Mouse (Mus musculus): ENCODE measurements around the gene Tpcn1. TPM values are rescaled to one million over a fixed set of nuclear protein-coding genes. Genes with fewer than 3 reads are reported as not detected.
A peak's percentile ranks its signal among the peaks of the same experiment; 100 is the strongest.
"Not testable (repeated sequence)": the region's sequence is repeated elsewhere in the genome, so short reads cannot be mapped to it uniquely, and the experiment has no call there.

Tpcn1 gene
- total RNA-seq, 2 experiments from 2014 or later, result 57.0 to 107 TPM

DNA sequence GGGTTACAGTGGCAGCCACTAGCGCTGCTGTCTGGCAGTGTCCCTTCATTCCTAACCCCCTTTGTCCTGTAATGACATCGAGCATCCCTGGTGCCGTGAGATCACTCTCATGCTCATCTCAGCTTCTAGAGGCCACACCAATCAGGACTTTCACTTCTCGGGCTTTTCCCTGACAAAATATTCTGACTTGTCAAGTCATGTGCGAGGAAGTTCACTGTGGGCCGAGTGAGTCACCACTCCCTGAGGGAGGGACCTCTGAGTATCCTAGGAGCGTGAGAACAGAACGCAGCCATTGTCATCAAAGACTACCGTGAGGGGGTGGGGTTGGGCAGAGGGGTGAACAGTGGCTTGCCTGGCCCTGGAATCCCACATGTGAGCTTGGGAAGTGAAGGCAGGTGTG is 70.9 kb downstream of the Tpcn1 start:
- ATAC-seq (replicated peaks; ENCODE audit: low FRiP score, poor library complexity, severe bottlenecking), result no peak

DNA sequence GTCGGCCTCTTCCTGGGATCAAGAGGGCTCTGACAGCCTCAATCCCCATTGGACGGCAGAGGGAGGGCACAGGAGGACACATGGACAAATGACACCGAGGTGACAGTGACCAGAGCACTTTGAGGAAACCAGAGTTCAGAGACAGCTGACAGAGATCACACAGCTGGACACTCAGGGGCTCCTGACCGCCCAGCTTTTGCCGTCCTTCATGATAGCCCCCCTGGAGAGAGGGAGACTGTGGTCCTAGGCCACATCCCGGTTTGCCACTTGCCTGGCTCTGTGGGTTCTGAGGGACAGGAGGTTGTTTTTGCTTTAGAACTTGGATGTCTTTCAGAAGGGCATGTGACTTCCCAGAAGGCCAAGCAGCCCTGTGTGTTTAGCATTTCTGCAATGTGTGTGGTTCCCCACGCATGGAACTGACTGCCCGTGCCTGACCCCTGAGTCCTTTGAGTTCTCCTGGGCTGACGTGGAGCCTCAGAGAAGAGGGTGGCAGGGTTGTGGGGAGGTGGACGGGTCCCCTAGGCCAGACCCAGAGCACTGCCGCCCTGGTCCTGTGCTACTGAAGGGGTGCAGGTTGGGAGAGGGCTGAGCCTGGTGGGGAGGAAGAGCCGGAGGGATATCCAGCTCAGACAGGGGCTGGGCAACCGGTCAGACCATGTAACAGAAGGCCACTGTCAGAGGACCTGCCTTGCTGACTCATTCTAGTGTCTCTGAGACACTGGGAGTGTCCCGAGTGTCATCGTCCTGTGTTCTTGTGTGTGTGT is 72.1 kb downstream of the Tpcn1 start:
- 0 out of 2 replicates have a peak, but pooled peaks have one; percentile 28 for ATAC-seq (replicated peaks; ENCODE audit: low FRiP score, poor library complexity, severe bottlenecking)

DNA sequence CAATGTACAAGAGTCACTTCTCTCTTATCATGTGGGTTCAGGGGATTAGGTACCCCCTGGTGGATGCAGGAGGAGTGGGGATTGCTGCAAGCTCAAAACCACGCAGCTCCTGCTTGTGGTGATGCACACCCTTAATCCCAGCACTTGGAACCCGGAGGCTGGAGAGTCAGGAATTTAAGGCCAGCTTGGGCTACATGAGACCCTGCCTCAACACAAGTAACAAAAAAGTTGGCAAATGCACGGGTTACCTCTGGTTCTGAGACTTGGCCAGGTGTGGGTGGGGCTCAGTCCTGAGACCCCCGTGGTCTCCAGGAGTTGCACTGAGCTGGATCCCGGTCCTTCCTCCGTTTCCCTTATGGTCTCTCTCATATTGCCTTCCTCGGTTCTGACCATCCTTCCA is 73.0 kb downstream of the Tpcn1 start:
- no peak for ATAC-seq (replicated peaks; ENCODE audit: low FRiP score, poor library complexity, severe bottlenecking)

DNA sequence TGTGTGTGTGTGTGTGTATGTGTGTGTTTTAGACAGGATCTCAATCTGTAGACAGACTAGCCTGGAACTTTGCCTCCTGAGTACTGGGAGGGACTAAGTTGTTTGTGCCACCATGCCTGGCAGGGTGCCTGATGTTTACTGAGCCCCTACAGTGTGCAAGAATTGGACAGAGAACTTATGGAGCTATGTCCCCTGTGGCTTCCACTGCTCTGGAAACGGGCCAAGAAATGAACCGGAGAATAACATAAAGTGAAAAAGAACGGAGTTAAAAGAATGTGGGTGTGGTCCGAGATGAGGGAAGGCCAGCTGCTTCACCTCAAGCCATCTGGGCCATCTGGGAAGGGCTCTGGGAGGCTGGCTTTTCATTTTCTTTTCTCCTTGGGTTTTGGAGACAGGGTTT is 73.7 kb downstream of the Tpcn1 start:
- ATAC-seq (replicated peaks; ENCODE audit: low FRiP score, poor library complexity, severe bottlenecking), result no peak

DNA sequence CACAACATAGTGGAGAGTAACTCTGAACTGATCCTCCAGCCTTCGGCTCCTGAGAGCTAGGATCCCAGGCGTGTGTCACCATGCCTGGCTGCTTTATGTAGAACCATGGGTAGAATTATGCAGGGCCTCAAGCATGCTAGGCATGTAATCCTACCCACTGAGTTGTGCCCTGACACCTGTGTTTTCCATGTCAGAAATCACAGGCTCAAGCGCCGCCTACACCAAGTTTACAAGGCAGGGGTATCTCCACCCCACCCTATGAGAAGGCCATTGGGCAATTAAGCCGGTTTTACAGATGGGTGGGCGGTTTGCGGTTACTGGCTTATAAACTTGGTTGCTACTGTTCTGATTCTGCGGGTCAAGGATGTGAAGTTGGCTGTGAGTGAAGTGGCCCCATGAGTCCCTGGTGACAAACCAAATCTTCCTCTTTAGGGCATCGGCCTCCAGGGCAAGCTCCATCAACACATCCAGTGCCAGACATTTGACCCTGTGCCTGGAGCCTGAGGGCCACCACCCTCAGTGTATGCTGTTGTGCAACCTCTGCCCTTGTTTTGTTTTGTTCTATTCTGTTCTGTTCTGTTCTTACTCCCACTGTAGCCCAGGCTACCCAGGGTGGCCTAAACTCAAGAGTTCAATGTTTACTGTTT is 74.3 kb downstream of the Tpcn1 start:
- no peak for ATAC-seq (replicated peaks; ENCODE audit: low FRiP score, poor library complexity, severe bottlenecking)

DNA sequence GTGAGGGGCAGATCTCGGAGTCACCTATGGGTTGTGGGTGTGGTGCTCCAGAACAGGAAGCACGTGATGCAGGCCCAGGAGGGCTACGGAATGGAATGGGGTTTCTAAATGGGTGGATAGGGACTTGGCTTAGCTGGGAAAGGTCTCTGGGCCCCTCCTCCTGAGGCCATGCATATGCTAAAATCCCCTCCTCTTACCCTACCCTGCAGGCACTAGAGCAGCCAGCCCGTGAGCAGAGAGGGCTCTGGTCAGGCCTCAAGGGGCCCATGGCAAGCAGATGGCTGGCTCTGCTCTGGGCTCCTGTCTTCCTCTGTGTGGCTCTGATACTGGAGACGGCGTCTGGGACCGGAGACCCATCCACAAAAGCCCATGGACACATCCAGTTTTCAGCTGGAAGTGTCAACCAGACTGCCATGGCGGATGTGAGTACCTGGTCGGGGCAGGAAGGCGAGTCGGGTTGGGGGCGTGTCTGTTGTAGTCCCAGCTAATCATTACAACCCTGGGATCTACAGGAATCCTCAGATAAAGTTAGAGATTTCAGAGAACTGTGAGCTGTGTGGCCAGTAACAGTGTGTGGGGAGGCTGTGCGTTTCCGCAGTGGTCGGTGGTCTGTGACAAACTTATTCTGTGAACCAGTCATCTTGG is 75.4 kb downstream of the Tpcn1 start:
- ATAC-seq (replicated peaks; ENCODE audit: low FRiP score, poor library complexity, severe bottlenecking), result no peak

DNA sequence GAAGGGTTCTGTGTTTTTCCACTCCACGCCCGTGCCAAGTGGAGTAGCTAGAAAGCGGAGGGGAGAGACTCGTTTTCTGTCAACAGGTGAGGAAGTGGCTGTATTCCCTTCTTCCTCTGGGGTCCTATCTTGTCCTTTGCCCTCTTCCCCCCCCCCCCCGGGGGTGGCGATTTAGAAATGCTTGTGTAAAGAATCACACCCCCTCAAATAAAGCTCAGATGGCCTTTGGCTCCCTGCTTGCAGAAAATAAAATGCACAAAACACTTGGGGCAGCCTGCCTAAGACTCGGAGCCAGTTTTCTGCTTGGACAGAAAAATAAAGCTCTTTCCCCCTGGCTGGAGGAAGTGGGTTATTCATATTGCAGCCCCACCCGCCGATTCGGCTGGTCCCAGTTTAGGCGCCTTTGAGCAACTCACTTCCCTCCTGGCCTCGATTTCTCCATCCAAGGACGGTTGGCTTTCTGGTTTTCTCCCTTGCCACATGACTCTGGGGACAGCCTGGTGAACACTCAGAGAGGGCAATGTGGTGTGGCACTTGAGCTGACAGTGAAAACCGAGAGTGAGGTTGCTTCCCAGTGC is 76.7 kb downstream of the Tpcn1 start:
- ATAC-seq (replicated peaks; ENCODE audit: low FRiP score, poor library complexity, severe bottlenecking), result no peak

DNA sequence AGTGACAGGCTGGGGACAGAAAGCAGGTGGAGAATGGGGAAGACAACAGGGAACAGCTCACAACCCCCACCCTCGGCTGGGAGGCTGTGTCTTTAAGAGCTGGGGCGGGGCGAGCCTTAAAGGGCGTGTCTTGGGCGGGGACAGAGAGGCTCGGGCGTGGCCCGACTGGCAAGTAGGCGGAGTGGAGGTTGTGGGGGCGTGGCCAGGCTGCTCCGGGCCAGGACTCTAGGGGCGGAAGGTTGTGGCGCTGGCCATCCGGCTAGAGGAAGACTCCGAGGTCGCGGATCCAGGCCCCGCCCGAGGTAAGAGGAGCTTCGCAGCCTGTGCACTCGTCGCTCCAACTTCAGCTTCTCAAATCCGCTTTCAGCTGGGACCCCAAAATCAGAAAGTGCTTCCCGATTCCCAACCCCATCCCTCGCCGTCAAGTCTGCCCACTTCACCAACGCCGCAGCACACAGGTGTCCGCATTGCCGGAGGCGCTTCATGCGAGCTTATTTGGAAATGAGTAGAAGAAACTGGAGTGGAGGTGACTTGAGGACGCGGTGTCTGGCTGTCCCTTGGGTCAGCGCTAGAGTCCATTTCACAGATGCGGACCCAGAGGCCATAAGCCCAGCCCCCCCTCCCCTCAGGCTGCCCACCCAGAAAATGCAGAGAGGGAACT is 77.4 kb downstream of the Tpcn1 start, which contains the start of gene Slc8b1:
TSS of gene Slc8b1 (plus strand) at position 187 of the 661 bp plus-strand sequence.
- peak; percentile 94 for ATAC-seq (replicated peaks; ENCODE audit: low FRiP score, poor library complexity, severe bottlenecking)

DNA sequence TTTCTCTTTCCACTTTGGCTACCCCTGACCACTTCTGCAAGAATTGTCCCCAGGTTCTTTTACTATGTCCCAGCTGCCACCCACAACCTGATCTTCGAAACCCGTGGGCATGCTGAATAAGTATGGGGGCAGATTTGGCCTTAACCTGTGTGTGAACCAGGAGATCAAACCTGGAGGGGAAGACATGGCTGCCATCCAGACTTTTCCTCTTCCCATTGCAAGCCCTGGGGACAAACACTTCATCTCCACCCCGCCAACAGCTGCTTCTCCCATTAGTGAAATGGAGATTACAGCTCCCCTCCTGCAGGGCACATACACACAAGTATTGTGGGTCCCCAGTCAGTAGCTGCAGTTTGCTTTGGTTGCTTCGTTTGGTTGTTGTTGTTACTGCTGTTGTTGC is 81.2 kb downstream of the Tpcn1 start:
- ATAC-seq (replicated peaks; ENCODE audit: low FRiP score, poor library complexity, severe bottlenecking), result no peak

DNA sequence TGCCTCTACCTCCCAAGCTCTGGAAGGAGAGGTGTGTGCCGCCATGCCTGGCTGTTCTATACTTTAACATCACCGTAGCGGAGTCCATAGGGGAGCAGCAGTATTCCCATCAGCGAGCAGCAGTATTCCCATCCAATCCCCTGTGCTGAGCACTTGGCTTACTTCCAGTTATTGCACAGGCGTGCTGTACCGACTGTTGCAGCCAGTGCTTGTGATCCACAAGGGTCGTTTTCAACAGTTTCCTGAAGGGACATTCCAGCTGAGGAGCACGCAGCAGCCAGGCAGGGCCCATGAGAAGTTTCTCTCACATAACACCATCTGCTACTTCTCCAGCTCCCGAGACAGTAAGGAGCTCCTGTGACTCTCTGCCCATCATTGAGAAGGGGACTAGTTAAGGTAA is 82.0 kb downstream of the Tpcn1 start:
- no peak for ATAC-seq (replicated peaks; ENCODE audit: low FRiP score, poor library complexity, severe bottlenecking)

DNA sequence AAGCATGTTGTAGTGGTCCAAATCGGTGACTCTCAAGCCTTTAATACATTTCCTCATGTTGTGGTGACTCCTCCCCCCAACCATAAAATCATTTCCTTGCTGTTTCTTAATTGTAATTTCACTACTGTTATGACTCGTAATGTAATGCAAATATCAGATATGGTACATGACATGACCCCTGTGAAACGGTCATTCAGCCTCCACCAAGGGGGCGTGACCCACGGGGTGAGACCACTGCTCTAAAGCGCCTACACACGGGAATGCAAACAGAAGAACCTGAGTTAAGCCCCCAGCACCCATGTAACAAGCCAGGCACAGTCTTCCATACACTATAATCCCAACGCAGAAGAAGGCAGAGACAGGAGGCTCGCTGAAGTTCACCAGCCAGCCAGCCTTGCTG is 82.7 kb downstream of the Tpcn1 start:
- no peak for ATAC-seq (replicated peaks; ENCODE audit: low FRiP score, poor library complexity, severe bottlenecking)

DNA sequence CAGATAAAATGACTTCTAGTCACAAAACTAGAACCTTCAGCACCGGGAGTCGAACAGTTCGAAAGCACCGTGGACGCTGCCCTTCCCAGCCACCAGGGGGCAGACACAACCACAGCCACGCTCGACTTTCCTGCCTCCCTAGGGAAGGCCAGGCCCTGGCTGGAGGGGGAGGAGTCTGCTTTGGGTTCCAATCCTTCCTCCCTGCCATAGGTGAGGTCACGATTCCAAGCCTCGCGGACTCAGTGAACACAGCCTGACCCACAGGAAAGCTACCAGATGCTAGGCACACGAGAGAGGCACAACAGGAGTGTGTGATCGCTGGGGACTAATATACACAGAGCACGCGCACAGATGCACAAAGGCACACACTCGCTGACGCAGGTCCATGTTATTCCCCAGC is 83.1 kb downstream of the Tpcn1 start:
- ATAC-seq (replicated peaks; ENCODE audit: low FRiP score, poor library complexity, severe bottlenecking), result peak; percentile 82

DNA sequence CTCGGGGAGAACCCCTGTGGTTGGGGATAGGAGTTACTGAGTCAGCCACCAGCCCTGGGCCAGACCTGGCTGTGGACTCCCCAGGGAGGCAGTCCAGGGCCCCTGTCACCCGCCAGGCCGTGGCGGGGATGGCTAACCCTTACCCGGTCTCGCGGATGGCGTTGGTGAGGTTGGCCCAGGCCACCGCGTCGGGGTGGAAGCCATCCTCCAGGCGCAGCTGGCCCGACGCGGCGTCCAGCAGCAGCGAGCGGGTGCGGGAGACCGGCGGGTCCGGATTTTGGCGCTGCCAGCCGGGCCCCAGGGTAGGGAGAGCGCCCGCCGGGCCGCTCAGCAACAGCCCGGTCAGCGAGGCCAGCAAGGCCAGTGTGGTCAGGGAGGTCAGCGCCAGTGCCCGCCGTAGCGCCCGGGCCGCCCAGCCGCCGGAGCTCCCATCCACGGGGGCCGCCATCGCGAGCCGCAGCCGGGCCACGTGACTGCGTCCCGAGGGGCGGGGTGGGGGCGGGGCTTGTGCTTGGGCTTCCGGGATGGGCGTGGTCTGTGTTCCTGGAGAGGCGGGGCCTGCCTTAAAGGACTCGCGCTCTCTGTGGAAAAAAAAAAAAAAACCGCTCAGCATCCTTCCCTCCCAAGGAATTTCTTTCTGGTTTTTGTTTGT is 85.2 kb downstream of the Tpcn1 start, which contains the start of gene Plbd2:
TSS of gene Plbd2 (minus strand) at position 482 of the 652 bp plus-strand sequence.
- ATAC-seq (replicated peaks; ENCODE audit: low FRiP score, poor library complexity, severe bottlenecking), result peak; percentile 68

DNA sequence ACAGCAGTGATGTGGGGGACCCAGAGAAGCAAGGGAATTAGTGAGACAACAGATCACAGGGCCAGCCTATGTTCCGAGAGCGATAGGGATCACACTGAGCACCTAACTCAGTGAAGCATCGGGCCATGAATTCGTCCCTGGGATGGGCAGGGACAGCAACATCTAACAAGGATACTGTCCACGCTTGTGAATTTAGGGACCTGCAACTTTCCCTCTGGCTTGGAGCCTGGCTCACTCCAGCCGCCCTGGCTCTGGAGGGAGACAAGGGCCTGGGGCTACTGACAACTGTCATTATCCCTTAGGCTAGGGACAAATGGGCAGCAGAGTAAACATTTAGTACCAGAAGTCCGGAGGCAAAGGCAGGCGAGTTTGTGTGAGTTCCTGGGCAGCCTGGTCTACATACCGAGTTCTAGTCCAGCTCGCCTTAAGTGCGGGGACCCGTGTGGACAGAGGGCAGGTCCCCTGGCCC is 85.8 kb downstream of the Tpcn1 start:
- no peak for ATAC-seq (replicated peaks; ENCODE audit: low FRiP score, poor library complexity, severe bottlenecking)

DNA sequence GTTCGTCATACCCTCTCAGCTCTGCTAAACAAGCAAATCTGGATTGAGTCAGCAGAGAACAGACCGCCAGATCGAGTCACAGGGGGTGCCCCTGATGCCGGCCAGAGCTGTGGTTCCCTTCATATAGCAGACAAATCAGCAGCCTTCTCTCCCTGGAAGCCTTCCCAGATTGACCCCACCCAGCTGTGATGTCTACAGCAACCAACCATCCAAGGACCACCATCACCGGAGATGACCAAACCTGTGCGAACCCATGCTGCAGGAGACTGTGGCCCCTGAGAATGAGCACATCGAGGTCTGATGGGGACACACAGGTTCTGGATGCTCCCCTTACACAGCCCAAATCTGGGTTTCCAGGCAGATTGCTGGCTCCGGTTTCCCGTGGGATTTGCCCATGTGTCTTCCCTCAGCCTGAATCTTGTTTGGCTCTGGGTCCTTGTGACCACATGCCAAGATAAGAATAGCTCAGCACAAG is 86.3 kb downstream of the Tpcn1 start:
- ATAC-seq (replicated peaks; ENCODE audit: low FRiP score, poor library complexity, severe bottlenecking), result no peak

DNA sequence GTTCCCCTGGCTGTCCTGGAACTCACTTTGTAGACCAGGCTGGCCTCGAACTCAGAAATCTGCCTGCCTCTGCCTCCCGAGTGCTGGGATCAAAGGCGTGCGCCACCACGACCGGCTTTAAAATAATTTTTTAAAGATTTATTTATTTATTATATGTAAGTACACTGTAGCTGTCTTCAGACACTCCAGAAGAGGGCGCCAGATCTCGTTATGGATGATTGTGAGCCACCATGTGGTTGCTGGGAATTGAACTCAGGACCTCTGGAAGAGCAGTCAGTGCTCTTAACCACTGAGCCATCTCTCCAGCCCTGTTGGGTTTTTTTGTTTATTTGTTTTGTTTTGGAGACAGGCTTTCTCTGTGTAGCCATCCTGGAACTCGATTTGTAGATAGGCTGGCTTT is 87.9 kb downstream of the Tpcn1 start:
- ATAC-seq (replicated peaks; ENCODE audit: low FRiP score, poor library complexity, severe bottlenecking), result not testable (repeated sequence)

DNA sequence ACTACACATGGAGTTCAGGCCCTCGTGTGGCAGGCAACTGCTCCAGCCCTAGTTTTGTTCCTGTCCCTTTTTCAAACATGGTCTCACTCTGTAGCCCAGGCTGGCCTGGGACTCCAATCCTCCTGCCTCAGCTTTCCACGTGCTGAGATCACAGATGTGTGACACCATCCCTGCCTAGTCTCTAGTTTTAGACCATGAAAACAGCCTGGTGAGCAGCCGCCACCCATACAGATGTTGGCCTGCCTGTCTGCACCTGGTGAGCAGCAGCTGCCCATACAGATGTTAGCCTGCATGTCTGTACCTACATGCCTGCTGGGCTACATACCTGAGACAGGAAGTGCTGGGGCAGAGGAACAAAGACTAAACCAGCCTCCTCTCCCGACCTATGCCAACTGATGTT is 89.3 kb downstream of the Tpcn1 start:
- no peak for ATAC-seq (replicated peaks; ENCODE audit: low FRiP score, poor library complexity, severe bottlenecking)

DNA sequence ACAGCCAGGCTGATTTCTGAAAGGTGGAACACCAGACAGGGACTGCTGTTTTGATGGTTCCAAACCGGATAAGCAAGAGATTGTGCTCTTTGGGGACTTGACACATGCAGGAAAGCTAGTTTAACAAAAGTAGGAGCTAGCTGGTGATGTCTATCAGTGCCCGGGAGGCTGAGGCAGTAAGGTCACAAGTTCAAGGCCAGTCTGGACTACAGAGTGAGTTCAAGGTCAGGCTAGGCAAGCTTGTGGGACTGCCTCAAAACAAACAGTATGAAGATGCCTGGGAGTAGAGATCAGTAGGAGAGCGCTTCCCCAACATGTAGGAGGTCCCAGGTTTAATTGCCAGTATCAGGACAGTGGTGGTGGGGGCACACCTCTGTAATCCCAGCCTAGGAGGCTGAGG is 91.4 kb downstream of the Tpcn1 start:
- no peak for ATAC-seq (replicated peaks; ENCODE audit: low FRiP score, poor library complexity, severe bottlenecking)

DNA sequence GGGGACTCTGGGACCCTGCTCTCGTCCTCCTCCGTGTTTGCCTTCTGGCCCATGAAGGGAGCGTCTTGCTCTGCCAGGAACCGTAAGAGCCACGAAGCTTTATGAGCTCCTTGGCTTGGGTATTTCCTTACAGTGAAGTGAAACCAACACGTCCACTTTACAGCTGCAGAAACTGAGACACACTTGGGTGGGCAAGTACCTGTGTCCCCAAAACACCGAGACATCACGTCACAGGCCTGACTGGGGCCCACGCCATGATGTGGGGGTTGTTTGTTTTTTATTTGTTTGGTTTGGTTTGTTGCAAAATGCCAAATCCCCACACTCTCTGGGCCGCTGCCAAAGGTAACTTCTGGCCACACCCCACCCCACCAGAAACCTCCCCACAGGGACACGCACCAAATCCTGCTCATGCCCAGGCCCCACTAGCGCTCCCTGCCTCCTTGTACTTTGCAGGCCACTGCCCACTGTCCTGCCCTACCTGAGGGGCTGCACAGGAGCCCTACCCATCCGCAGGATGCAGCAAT is 92.7 kb downstream of the Tpcn1 start:
- ATAC-seq (replicated peaks; ENCODE audit: low FRiP score, poor library complexity, severe bottlenecking), result no peak

Measured in erythroid progenitor cell, adult 5-6 weeks (primary cell).